Mouse (Mus musculus) heart, adult 2 months (tissue): ENCODE data around the gene Rprml. TPM values are rescaled to one million over a fixed set of nuclear protein-coding genes. Genes with fewer than 3 reads are reported as not detected.
A peak's percentile ranks its signal among the peaks of the same experiment; 100 is the strongest.
"Not testable (repeated sequence)": the region's sequence is repeated elsewhere in the genome, so short reads cannot be mapped to it uniquely, and the experiment has no call there.

Source experiments
- DNase-seq, 2 experiments: peaks; one replicate each; pipeline ENCODE4 v3.0.0; 2021
- H3K27ac ChIP-seq: fragments of 200-600 bp; 2 replicates; pipeline ENCODE4 v1.8.1; 2022
- H3K27me3 ChIP-seq: fragments of 200-500 bp; 2 replicates; pipeline ENCODE4 v1.6.1; 2012; ENCODE audit warnings: mild to moderate bottlenecking, low read length, inconsistent platforms, mixed read lengths; ENCODE audit not compliant: control insufficient read depth, insufficient read depth
- H3K36me3 ChIP-seq: fragments of 200-500 bp; 2 replicates; pipeline ENCODE4 v1.6.1; 2012; ENCODE audit warnings: low read length, inconsistent platforms; ENCODE audit not compliant: control insufficient read depth, insufficient read depth
- H3K4me1 ChIP-seq: fragments of 200-500 bp; 2 replicates; pipeline ENCODE4 v1.6.1; 2011; ENCODE audit warnings: low read length; ENCODE audit not compliant: control insufficient read depth, insufficient read depth
- H3K4me3 ChIP-seq: fragments of 200-600 bp; 2 replicates; pipeline ENCODE4 v1.8.1; 2022
- H3K79me2 ChIP-seq: fragments of 200-500 bp; replicated peaks from 2 replicates; pipeline ENCODE4 v1.6.1; 2012; ENCODE audit warnings: mild to moderate bottlenecking, inconsistent platforms, low read length, moderate library complexity, mixed read lengths; ENCODE audit not compliant: control insufficient read depth, insufficient read depth
- H3K9ac ChIP-seq: fragments of 200-500 bp; 2 replicates; pipeline ENCODE4 v1.6.1; 2012; ENCODE audit warnings: low read depth, mild to moderate bottlenecking, control low read depth, inconsistent platforms, low read length, mixed read lengths
- CTCF ChIP-seq: fragments of 200-600 bp; IDR thresholded peaks from 2 replicates; pipeline ENCODE4 v1.8.1; 2022; ENCODE audit warnings: antibody characterized with exemption, mild to moderate bottlenecking, moderate library complexity
- EP300 ChIP-seq: fragments of 200-500 bp; IDR thresholded peaks from 2 replicates; pipeline ENCODE4 v1.6.1; 2011; ENCODE audit warnings: low read depth, low read length, control low read depth; ENCODE audit not compliant: insufficient read depth
- POLR2A ChIP-seq: fragments of 200-500 bp; IDR thresholded peaks from 2 replicates; pipeline ENCODE4 v1.6.1; 2011; ENCODE audit warnings: mild to moderate bottlenecking, low read depth, low read length, control low read depth; ENCODE audit not compliant: insufficient read depth
- WGBS: fragments of 180-500 bp; shearing (Covaris S2); methylation state at CpG from one replicate; pipeline ENCODE4 v1.1.7; 2018; 5-methylcytosine and 5-hydroxymethylcytosine counted together
- intact Hi-C: fragments of 180-260 bp; cut with DNase I; formaldehyde crosslinking; loops from one replicate; pipeline ENCODE4 v1.15.1; 2025
- polyA plus RNA-seq: library from polyadenylated mRNA; depleted of rRNA; stranded (reverse); fragments of >200 nt; gene quantifications from 2 replicates; pipeline ENCODE4 v1.2.3, GENCODE M21; 2012
- total RNA-seq, 2 experiments: library from RNA; stranded (reverse); gene quantifications; 2 replicates each; pipeline ENCODE4 v1.2.3; 2021

Gene Rprml
- total and polyA plus RNA-seq, 3 experiments, result not detected

GRCm38 (mm10) chr11:103666181-103666906 lies 17.0 kb downstream of the Rprml start:
- H3K27me3 ChIP-seq, result no peaks in the 10 kb centered on the region; the same call in 1 of the 2 replicates
- no peak overlapping the region for H3K27ac ChIP-seq
- 27% methylated on average over 10 of the region's 10 CpGs for WGBS
- no peak overlapping the region for H3K9ac ChIP-seq
- no peak for DNase-seq
- H3K36me3 ChIP-seq, result no peaks in the 10 kb centered on the region
- TF ChIP-seq CTCF, result no peak
- TF ChIP-seq EP300, result no peak
- no peak for TF ChIP-seq POLR2A
- no peaks in the 10 kb centered on the region for H3K4me1 ChIP-seq
- intact Hi-C loops, result no loop called here
- H3K79me2 ChIP-seq, result no peaks in the 10 kb centered on the region
- H3K4me3 ChIP-seq, result no peak overlapping the region

DNA sequence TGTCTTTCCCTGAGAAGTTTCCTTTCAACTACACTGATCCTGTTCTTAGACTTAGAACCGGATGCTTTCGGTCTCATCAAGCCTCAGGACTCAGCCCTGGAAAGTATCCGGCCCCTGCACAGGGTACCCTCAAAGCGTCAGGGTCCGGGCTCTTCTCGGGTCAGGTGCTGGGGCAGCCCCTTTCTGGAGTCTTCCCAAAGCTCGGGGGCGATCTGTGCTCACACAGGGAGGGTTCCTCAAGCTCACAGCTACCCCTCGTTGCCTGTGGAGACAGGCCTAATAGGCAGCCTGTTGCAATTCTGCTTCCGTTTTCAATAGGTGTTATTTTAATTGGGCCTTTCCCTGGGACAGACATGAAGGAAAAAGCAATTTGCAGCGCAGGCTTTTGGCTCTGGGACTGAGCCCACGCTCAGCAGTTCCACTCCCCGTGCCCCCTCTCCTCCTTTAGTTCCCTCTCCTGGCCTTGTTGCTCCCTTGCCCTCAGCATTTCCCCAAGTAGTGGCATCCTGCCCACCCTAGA lies 17.6 kb downstream of the Rprml start:
- H3K4me3 ChIP-seq, result no peak overlapping the region
- no peak for DNase-seq
- H3K9ac ChIP-seq, result no peak overlapping the region
- no peaks in the 10 kb centered on the region for H3K79me2 ChIP-seq
- H3K36me3 ChIP-seq, result no peaks in the 10 kb centered on the region
- WGBS, result 57% methylated on average over 13 of the region's 13 CpGs
- intact Hi-C loops, result no loop called here
- no peaks in the 10 kb centered on the region for H3K4me1 ChIP-seq
- no peak overlapping the region for H3K27ac ChIP-seq
- H3K27me3 ChIP-seq, result no peaks in the 10 kb centered on the region; the same call in 1 of the 2 replicates
- TF ChIP-seq EP300, result no peak
- no peak for TF ChIP-seq POLR2A
- no peak for TF ChIP-seq CTCF

- no peak overlapping the region for H3K9ac ChIP-seq
- H3K4me1 ChIP-seq, result no peaks in the 10 kb centered on the region
- H3K27ac ChIP-seq, result no peak overlapping the region
- intact Hi-C loops, result loop anchor here (1.0 to 5.0 kb wide), 2 partner anchors 36 to 47 kb away; no protein-coding TSS in a partner anchor
- peak; percentile 30 to 41 for DNase-seq
- no peak overlapping the region for H3K4me3 ChIP-seq
- 62% methylated on average over 3 of the region's 3 CpGs for WGBS
- no peaks in the 10 kb centered on the region for H3K36me3 ChIP-seq
- H3K79me2 ChIP-seq, result no peaks in the 10 kb centered on the region
- no peak for TF ChIP-seq EP300
- no peak for TF ChIP-seq POLR2A
- peak; percentile 90 for TF ChIP-seq CTCF
- H3K27me3 ChIP-seq, result no peaks in the 10 kb centered on the region
Measured at GRCm38 (mm10) chr11:103675556-103675955, 26.2 kb downstream of the Rprml start.

GRCm38 (mm10) chr11:103677042-103677441 lies 27.7 kb downstream of the Rprml start:
- WGBS, result 44% methylated on average over 2 of the region's 2 CpGs
- H3K36me3 ChIP-seq, H3K4me3 ChIP-seq, H3K27ac ChIP-seq, H3K27me3 ChIP-seq, H3K79me2 ChIP-seq, H3K9ac ChIP-seq, H3K4me1 ChIP-seq: not testable (repeated sequence)
- DNase-seq, result peak; percentile 30 to 45
- peak; percentile 72 for TF ChIP-seq CTCF
- intact Hi-C loops, result loop anchor here (5.0 kb wide), 1 partner anchor 45 kb away; no protein-coding TSS in a partner anchor

DNA sequence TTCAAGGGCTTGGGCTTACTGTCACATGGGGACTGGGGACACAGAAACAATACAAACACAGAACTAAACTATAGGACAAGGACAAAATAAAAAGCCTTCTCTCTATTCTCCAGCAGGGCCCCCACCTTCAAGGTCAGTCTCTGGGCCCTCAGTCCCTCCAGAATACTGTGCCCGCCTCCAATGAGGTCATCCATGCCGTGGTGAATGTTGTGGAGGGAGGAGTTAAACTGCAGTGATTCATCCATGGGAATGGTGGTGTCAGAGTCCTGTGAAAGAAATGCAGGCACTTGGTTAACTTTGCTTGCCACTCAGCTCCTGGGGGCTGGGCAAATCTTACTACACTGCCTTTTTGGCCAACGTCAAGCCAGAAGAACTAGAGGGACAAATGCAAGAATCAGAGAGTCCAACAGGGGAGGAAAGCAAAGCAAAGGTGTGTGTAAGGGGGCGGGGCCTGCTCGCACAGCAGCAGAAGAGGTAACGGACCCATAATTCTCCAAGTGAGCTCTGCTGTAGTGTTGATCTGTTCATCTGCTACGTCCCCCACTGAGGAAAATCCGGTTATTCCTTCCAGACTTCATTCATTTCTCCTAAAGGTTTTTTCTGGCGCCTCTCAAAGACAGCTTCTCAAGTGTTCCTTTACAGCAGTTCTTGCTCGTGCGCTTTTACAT lies 34.4 kb downstream of the Rprml start:
- no peak overlapping the region for H3K27ac ChIP-seq
- intact Hi-C loops, result no loop called here

More for the DNA sequence above, 34.4 kb downstream of the Rprml start:
- Histone ChIP-seq H3K4me1 (no peaks in the 10 kb centered on the region; the same call in 1 of the 2 replicates), H3K9ac (no peak overlapping the region), H3K4me3 (no peak overlapping the region), H3K79me2 (no peaks in the 10 kb centered on the region), H3K27me3 (no peaks in the 10 kb centered on the region), H3K36me3 (peaks cover 7% of the 10 kb centered on the region)
- 79% methylated on average over 11 of the region's 11 CpGs for WGBS
- TF ChIP-seq CTCF, result no peak
- no peak for TF ChIP-seq EP300
- TF ChIP-seq POLR2A, result no peak
- DNase-seq, result no peak
